Mouse (Mus musculus) layer of hippocampus, postnatal 36 days (tissue): ENCODE measurements around the gene Gpatch11. TPM values are rescaled to one million over a fixed set of nuclear protein-coding genes. Genes with fewer than 3 reads are reported as not detected.

Source experiments
- DNase-seq, 2 experiments: peaks; one replicate each; pipeline ENCODE4 v3.0.0; 2022
- total RNA-seq, 2 experiments: library from RNA; stranded (reverse); gene quantifications; 2 replicates each; pipeline ENCODE4 v1.2.3; 2021

The Gpatch11 gene
- total RNA-seq, 2 experiments from 2014 or later: 39.9 to 41.8 TPM

GRCm38 (mm10) chr17:78895394-78895793 is 60.0 kb downstream of the Gpatch11 start:
- peak in 1 of 2 experiments; percentile 21 for DNase-seq

Other genes starting within 250 kb of the Gpatch11 start
- gene Strn, start 98.4 kb upstream of the Gpatch11 start, total RNA-seq: 10 to 100 TPM; 59.1 to 68.3 TPM
- 10 to 100 TPM; 55.2 to 59.9 TPM for gene Heatr5b, start 203 bp upstream of the Gpatch11 start, total RNA-seq
- 1 to 10 TPM; 4.3 to 4.8 TPM for gene Eif2ak2, start 47.0 kb downstream of the Gpatch11 start, total RNA-seq
- not detected for gene Sult6b1, start 71.4 kb downstream of the Gpatch11 start, total RNA-seq
- 10 to 100 TPM; 26.8 to 27.6 TPM for gene Cebpzos, start 80.9 kb downstream of the Gpatch11 start, total RNA-seq
- gene Cebpz, start 101.5 kb downstream of the Gpatch11 start, total RNA-seq: 10 to 100 TPM; 32.2 to 38.3 TPM
- gene Ndufaf7, start 101.6 kb downstream of the Gpatch11 start, total RNA-seq: 10 to 100 TPM; 51.9 to 61.6 TPM
- 10 to 100 TPM; 13.2 to 13.5 TPM for gene Prkd3, start 185.2 kb downstream of the Gpatch11 start, total RNA-seq
- gene Qpct, start 216.3 kb downstream of the Gpatch11 start, total RNA-seq: 10 to 100 TPM; 11.8 to 14.0 TPM